Mouse (Mus musculus) layer of hippocampus, adult 8-10 months (tissue): ENCODE results near the gene Zfp275. TPM values are rescaled to one million over a fixed set of nuclear protein-coding genes. Genes with fewer than 3 reads are reported as not detected.
"Not testable (repeated sequence)": the region's sequence is repeated elsewhere in the genome, so short reads cannot be mapped to it uniquely, and the experiment has no call there.

ENCODE experiments used
- DNase-seq, 2 experiments: peaks; one replicate each; pipeline ENCODE4 v3.0.0; 2022; ENCODE audit warnings: low spot score in 2 of 2
- total RNA-seq, 4 experiments: library from RNA; stranded (reverse); gene quantifications; 2 replicates each; pipeline ENCODE4 v1.2.4; 2022

Zfp275 gene
- total RNA-seq: 10 to 100 TPM; 11.6 to 13.9 (median 12.9) TPM

DNA sequence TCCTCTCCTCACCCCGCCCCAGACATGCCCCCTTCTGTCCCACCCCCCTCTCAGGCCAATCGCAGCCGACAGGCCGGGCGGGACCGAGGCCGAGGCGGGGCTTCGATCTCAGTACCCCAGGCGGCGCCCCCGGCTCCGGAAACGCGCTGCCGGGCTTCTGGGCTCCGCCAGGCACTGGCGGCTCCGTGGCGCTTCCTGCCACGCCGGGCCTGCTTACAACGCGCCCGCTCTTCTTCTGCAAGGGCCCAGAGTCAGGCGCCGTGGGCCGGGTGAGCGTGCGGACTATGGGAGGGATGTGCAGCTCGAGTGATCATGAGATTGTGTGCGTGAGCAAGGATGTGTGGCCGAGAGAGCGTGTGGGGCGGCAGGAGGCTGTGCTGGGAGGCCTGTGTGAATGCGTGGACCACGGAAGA, at the start of gene Zfp275:
Gene Zfp275 (plus strand): TSS at position 139 of the 413 bp plus-strand sequence.
- peak; percentile 22 to 56 for DNase-seq

DNA sequence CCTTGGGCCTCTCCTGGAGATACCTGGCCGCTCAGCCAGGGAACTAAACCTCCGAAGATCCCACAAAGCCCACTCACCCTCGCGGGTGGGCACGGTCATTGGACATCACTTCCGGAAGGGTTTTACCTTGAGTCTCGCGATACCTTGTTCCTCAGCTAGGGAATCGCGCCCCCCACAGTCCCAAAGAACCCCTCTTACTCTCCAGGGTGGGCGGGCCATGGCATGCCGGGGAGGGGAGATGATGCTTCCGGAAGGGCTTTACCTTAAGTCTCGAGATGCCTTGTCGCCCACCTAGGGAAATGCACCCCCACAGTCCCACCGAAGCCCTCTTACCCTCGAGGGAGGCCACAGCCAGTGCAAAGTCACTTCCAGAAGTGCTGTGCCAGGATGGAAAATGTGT, 49.5 kb upstream of the Zfp275 start, which contains the start of the genes Xlr5a and Xlr5c:
Gene Xlr5a (minus strand): TSS at position 101 of the 400 bp plus-strand sequence.
Gene Xlr5c (minus strand): TSS at position 101 of the 400 bp plus-strand sequence.
- DNase-seq: not testable (repeated sequence)

DNA sequence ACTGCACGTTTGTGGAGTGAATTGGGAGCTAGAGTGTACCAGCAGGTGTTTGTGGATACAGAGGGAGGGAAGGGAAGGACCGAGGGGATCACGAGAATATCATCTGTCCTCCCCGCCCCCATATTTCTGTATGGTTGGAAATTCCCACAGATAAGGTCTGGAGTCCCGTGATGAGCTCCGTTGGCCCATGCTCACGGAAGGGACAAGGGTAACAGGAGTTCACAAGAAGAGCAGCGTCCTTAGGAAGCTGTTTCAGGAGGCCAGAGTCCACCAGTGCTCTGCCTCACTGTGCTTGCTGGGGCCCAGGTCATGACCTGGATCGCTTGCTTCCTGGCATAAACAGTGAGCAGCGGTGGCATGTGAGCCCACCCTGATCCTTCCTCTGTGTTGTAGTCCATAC, 46.7 kb upstream of the Zfp275 start:
- not testable (repeated sequence) for DNase-seq

DNA sequence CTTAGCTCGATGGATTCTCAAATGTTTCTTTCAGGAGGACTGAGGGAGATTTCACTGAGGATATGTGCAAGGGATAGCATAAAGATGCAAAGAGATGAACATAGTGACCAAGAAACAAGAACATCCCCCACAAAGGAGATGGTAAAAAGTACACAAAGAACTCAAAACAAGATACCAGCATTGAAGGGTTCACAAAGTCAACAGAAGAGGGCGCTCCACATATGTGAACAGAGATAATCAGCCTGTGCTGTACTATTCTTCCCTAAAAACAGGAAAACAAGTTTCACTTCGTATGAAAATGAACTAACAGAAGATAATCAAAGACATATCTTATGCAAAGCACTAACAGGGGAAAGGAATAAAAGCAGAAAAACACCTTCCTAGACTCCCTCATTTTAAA, 29.9 kb upstream of the Zfp275 start:
- peak in 1 of 2 experiments; percentile 18 for DNase-seq

DNA sequence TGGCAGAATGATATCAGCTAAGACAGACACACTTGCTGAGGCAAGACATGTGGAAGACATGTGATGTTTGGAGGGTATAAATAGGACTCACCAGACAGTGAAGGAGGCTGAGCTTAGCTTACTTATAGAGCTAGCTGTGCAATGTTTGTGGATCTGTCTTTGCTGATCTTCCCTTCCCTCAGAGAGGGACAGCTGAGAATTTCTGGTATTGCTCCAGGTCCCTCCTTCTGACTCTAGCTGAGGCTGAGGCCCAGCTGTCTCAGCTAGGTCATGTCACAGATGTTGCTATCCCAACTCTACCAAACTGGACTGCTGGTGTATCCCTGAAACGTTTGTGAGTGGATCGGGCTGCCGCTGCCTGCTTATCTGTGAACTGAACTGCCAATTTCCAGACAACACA, 21.4 kb upstream of the Zfp275 start:
- DNase-seq: no peak

DNA sequence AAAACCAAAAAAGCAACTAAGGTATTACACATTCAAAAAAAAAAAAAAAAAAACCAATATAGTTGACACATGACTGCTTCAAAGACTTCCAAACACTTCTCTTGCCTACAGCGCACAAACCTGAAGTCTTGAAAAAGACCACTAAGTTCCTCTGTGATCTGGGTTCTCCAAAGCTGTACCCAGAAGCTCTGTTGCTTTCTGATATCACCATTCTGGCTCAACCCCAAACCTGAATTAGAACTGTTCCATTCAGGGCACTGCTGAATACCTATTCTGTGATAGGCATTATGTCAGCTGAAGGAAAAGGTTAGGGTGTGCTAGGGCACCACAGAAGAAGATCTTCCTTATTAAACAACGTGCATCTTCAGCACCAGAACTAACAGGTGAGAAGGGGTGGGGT, 15.2 kb upstream of the Zfp275 start:
- DNase-seq: no peak

DNA sequence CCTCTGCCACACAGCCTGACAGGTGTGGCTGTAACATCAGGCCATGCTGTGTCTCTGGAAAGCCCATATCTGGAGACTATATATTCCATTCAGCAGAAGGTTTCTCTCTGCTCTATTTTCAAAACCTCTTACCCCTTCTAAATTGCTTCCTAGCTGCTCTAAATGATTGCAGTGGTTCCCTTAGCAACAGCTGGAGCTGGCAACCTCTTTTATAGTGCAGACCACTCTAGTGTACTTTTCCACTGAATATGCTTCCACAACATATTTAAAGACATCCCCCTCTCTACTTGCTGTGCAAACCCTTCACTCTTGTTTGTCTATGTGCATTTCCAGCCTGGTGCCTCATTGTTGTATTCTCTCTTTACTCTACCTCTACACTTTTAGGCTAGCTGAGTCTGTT, 8.9 kb upstream of the Zfp275 start:
- no peak for DNase-seq

DNA sequence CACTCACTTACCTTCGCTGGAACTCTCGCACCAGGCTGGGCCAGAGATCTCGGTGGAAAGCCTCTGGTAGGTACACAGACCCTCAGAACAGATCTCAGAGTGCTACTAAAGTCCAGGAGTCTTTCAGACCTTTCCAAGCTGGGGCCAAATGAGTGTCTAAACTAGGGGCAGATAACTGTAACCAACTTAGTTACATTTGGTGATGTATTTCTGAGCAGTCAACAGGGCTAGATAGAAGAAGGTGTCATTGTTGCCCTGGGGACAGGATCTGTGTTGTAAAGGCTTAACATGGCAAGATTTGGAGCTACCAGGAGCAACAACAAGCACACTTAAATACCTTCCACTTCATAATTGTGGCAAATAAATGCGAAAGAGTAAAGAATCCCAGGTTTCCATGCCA, 5.7 kb upstream of the Zfp275 start, which contains the start of gene Gm45015:
Gene Gm45015 (minus strand): TSS at position 101 of the 400 bp plus-strand sequence.
- DNase-seq: no peak

DNA sequence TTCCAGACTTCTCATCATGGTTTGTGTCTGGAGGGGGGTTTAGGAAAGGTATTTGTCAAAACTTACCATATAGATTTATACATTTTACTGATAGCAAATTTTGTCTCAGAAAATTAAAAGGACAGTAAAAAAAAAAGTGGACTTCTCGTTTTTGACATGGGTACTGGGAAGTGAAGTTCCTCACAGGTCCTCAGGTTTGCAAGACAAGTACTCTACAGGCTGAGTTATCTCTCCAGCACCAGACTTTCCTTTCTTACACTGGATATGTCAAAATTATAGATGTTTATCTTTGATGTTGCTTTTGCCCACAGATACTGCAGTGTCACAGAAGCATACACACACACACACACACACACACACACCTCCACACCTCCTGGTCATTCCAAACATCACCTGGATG, 948 bp upstream of the Zfp275 start:
- no peak for DNase-seq

DNA sequence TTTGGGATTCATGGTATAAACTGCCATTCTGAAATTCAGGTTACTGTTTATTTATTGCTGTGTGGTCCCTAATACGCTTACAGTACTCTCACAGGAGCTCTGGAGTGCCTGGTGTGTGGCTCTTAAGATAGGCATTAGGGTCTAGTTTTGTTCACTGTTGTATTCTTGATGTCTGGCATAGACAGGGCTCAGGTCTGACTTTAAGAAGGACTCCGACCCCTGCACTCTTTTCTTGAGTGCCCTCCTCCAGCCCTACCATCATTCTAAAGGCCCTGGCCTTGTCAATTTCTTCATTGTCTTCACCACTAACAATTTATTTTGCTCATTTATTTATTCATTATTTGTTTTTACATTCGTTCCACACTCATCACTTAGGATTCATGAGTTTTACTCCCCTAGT, 353 bp upstream of the Zfp275 start:
- no peak for DNase-seq

DNA sequence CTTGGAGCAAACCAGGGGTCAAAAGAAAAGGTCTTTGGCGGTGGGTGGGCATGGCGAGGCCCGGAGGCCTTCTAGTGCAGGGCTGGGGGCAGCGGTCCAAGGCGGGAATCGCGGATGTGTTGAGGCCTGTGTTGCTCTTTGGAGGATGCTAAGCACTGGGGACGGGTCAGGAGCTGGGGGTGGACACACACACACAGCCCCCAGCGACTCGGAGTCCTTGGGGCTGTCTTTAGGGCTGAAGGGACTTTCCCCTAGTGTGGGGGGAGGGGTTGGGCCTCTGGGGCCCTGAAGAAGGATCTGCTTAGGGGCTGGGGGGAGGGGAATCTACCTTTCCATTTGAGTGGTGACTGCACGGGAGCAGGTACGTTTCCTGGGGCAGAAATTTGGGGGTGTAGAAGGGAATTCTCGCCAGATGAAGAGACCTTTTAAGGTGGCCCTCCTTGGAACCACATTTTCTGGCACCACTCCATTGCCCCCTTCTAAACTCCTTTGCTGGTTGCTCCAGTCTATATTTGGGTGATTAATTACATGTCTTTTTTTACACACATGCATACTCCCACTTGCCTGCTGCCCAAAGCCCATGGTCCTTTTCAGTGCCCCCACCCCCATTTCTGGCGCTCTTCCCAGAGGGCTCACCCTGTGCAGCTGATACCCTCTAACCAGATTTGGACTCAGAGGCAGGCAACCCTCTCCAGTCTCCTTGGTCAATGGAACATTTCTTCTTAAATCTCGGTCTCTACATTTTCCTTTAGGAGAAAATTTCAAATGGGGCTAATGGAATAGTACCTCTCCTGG, 717 bp downstream of the Zfp275 start:
- no peak for DNase-seq

DNA sequence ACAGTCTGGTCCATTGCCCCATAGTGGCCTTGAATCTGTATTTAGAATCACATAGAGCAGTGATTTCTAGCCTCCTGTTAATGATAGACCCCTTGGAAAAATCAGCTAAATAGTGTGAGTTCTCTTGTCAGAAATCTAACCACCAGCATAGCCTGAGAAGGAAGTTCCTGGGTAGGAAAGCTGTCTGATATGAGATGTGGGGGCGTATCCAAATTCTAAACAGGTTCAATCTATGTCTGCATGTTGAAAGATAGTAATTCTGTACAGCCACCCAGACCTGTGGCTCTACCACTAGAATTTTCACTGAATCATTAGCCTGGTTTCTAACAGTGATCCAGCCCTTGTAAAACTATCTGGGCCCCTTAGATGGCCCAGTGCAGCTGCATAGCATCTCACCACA, 1.4 kb downstream of the Zfp275 start:
- no peak for DNase-seq

DNA sequence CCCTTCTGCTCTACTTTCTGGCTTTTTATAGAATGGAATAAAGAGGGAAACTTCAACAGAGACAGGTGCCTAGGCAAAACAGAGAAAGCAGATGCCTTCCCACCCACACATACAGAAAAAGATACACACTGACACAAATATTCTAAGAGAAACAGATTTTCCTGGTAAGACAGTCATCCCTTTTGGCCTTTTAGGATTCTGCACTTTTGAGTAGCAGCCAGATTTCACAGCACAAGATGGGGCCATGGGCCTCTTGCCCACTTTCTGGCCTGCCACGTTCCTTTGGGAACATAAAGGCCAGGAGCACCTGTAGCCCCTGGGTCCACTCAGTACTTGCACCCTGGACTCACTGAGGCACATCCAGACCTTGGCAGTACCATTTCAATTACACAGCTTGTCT, 1.9 kb downstream of the Zfp275 start:
- no peak for DNase-seq

DNA sequence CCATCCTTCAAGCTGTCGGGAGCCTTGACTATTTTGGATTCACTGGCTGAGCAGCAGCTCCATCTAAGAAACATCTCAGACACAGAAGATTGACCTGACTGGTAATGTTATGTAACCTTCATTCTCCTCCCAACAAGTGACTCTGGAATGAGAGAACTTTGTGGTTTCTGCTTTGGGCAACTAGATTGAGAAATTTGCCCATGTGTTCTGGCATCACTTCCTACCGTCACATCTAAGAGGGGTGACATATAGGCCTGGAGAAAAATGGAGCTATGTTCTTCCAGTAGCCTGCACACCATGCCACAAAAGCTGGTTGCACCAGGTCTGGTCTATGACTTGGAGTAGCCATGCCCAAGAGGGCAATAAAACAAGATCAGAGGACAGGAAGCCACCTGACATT, 13.7 kb downstream of the Zfp275 start:
- no peak for DNase-seq

DNA sequence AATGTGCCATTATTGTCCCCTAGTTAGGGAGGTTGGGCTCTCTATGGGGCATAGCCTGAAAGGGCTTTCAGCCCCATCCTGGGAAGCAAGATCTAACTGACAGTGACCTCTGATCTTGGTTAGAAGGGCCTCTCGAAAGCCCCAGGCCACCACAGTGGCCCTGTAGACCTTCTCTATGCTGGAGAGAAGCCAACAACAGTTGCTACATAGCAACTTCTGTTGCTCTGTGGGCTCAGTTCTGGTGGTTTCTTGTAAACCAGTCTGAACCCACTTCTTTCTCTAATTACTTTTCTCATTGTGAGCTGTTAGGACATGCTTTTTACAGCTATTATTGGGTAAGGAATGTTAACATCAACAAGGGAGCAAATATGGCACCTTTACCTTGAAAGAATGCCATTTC, 14.3 kb downstream of the Zfp275 start:
- no peak for DNase-seq

DNA sequence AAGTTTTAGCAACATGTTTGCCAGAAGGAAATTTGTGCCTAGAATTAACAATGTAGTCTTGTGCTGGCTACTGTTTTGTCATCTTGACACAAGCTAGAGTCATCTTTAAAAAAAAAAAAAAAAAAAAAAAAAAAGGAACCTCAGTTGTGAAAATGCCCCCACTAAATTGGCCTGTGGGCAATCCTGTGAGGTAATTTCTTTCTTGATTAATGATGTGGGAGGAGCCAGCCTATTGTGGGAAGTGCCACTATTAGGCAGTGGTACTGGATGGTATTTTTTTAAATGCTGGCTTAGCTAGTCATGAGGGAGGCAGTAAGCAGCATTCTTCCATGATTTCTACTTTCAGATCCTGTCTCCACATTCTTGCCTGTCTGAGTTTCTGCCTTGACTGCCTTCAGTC, 20.9 kb downstream of the Zfp275 start:
- DNase-seq: no peak

DNA sequence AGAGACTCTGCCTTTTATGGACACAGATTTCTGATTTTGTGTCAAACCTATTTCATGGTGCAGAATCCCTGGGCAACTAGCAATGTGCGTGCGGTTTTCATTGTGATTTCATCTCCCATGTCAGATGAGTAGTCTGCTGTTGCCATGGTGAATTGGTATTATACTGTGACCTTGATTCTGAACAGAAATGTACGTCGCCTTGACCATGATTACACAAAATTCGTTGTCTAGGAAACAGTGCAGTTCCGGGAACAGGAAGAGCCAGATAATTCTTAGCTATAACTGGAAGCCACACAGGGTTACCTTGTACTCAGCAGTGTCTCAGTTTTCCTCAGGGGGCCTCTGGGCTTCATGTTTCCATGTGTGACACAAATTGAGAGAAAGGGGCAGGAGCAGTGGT, 42.0 kb downstream of the Zfp275 start:
- peak in 1 of 2 experiments; percentile 3 for DNase-seq

DNA sequence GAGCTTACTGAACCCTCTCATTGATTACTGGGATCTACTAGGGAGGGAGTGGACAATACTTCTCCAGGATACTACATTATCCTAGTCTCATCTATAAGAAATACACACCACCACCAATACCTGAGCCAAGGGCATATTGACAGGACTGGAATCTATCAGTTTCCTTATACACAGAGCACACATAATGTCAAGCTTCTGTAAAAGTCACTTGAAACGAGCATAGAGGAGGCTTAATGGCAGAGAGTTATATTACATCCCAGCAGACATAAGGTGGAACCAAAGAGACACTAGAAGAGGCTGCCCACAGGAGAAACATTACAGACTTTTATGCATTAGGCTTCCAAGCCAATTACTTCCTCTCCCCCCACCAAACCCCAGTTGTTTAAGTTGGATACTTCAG, 42.5 kb downstream of the Zfp275 start:
- DNase-seq: no peak

DNA sequence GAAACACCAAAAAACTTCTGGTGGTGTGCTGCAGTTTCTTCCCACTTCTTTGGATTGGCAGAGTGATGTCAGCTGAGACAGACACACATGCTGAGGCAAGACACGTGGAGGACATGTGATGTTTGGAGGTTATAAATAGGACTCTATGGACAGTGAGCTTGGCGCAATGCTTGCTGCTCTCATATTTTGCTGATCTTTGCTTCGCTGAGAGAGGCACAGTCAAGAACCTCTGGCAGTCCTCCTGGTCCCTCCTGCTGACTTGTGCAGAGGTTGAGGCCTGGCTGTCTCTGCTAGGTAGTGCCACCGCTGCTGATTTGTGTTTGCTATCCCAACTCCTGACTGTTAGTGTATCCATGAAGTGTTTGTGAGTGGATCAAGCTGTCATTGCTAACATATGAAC, 49.1 kb downstream of the Zfp275 start:
- DNase-seq: no peak

DNA sequence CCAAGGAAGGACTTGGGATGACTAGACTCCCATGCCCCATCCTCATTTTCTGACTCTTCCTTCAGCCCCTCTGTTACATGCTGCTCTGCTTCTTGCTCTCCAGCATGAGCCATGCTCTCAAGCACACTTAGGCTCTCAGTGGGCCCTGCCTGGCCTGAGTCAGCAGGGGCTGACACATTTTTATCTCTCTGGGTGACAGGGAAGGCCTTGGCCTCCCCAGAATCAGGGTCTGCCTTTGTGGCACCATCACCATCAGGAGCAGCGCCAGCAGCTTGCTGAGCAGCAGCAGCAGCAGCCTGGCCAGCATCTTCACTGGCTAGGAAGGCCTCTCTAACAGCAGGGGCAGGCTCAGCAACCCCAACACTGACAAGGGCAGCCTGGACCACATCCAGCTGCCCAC, 54.0 kb downstream of the Zfp275 start:
- no peak for DNase-seq

DNA sequence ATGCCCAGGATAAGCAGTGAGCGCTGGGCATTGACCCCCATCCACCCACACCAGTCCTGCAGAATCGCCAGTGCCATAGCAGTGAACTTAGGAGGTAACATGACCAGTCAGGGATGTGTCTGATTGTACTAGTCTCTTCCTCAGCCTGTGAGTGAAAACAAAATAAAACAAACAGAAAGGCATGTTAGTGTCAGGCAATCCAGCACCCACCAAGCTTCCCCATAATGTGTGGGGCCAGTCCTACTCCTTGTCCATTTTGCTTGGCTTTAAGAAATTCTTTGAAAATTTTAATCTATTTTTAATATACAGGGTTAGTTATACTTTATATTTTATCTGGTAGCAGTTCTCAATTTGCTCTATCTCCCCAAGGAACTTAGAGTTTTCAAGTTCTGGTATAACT, 56.2 kb downstream of the Zfp275 start, which contains the start of gene Gm18336:
Gene Gm18336 (minus strand): TSS at position 101 of the 400 bp plus-strand sequence.
- DNase-seq: not testable (repeated sequence)

DNA sequence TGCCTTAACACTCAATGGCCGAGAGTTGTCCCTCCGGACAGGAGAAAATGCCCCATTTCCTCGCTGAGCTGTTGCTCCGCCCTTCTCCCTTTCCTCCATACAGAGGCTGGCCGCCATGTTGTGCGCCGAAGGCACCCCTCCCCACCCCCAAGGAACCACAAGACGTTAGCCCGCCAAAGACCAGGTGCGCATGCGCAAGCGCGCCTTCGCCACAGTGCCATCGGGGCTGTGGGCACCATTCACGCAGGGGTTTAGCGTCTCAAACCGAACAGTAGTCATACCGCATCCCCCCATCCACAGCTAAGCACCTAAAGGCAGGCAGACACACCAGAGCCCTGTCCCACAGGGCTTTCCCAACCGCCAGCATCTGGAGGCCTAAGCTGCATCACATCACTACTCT, 58.5 kb downstream of the Zfp275 start:
- DNase-seq: no peak

DNA sequence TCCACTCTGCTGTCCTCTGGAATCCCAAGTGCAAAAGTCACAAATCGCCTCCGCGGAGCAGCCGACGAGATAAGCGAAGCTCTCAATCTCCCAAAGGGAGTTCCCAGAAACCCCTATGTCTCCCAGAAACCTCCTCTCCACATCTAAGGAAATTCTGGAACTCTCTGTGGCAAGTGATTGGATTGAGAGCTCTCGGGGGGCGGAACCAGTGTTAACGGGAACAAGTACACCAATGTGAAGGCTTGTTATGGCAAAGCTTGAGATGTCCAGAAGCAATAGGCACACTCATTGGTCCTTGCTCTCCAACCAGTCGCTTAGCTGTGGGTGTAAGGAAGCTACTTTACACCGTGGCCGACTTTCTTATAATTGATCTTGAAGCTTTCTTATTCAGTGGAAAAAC, 59.2 kb downstream of the Zfp275 start:
- DNase-seq: no peak
